In the genomic region with DNA sequence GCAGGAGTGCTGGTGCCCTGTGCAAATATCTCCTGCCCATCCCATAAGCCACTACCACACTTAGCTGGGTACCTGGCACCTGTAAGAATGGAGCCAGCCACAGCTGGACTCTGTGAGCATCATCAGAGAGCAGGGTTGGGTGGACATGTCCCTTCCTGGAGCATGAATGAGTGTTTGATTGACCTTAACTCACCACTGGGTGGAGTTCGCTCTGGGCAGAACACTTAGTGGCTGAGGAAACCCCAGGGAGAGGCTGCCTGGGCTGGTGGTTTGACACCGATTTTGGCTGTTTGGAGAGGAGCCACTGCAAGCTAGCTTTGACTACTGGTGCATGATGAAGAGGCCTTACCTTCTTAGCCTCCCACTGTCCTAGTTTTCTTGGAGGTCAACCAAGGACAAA, we compare ENCODE assay signal across 17 mouse cellular contexts.
A peak's percentile ranks its signal among the peaks of the same experiment; 100 is the strongest.
DNase-seq lines count a peak whose midpoint lies in the region; ATAC-seq and TF ChIP-seq lines count a peak whose summit lies in the region.
"Had no signal": no experiment of that assay in that cellular context is flagged by ENCODE, and none has a peak within 500 bp of the region (broad histone marks: within the 10 kb centered on the region; RNA-seq: fewer than 3 reads in every experiment).

No protein-coding gene starts in this region.

- WGBS in kidney, postnatal 0 days: 30% methylated on average over 2 of the region's 2 CpGs
- WGBS in lung, adult 2 months: 47% methylated on average over 2 of the region's 2 CpGs

- ATAC-seq in kidney, postnatal 0 days (replicated peaks; ENCODE audit: low FRiP score, low read depth): no peak
- ATAC-seq: forebrain, embryonic 16.5 days; hindbrain, postnatal 0 days had no signal

- no peaks in the 10 kb centered on the region for H3K9me3 ChIP-seq in kidney, postnatal 0 days (replicated peaks; ENCODE audit: low read length)
- H3K9me3 ChIP-seq: G1E; heart, embryonic 13.5 days had no signal

- DNase-seq in gastrocnemius, adult 18-20 months (ENCODE audit: low spot score): peak; percentile 4
- no peak for DNase-seq in gastrocnemius, postnatal 4 days (ENCODE audit: low spot score in 2 of 2)
- peak; percentile 57 for DNase-seq in kidney, postnatal 0 days (ENCODE audit: low spot score)
- no peak for DNase-seq in kidney, postnatal 25 days
- peak; percentile 17 for DNase-seq in lung, postnatal 10 days
- no peak for DNase-seq in lung, adult 2 months
- DNase-seq in skeletal muscle tissue, adult 2 months (ENCODE audit: low read depth, low spot score): peak; percentile 32
- no peak for DNase-seq in frontal cortex, postnatal 14 days (ENCODE audit: low spot score in 2 of 2)
- DNase-seq: left cerebral cortex, postnatal 4 days; right cerebral cortex, adult 18-20 months; spleen, adult 18-20 months; thymus, adult 18-20 months had no signal

- no peak overlapping the region for H3K4me3 ChIP-seq in kidney, postnatal 0 days (replicated peaks; ENCODE audit: low read depth, low read length)
- no peak overlapping the region for H3K4me3 ChIP-seq in lung, adult 2 months (replicated peaks; ENCODE audit: extremely low read depth, low read depth, low read length)
- H3K4me3 ChIP-seq: heart, embryonic 13.5 days had no signal

- peak; percentile 42; the same call in 1 of the 2 replicates for TF ChIP-seq CTCF in kidney, postnatal 0 days (IDR thresholded peaks at IDR 0.05; ENCODE audit: low read depth)
- no peak for TF ChIP-seq CTCF in lung, adult 2 months (IDR thresholded peaks at IDR 0.05; ENCODE audit: insufficient read depth, low read length)

- H3K27ac ChIP-seq in kidney, postnatal 0 days: no peak overlapping the region
- H3K27ac ChIP-seq: heart, embryonic 13.5 days; hindbrain, postnatal 0 days had no signal

- H3K36me3 ChIP-seq in kidney, postnatal 0 days (ENCODE audit: insufficient read depth, low read length): no peaks in the 10 kb centered on the region
- H3K36me3 ChIP-seq: G1E; heart, embryonic 13.5 days had no signal

- H3K4me2 ChIP-seq in kidney, postnatal 0 days (ENCODE audit: low read length): no peak overlapping the region
- H3K4me2 ChIP-seq: heart, embryonic 13.5 days; liver, embryonic 11.5 days had no signal

- TF ChIP-seq POLR2A in lung, adult 2 months (IDR thresholded peaks at IDR 0.05; ENCODE audit: borderline replicate concordance, extremely low read depth, low read depth, low read length): no peak

- no peaks in the 10 kb centered on the region for H3K27me3 ChIP-seq in kidney, postnatal 0 days (ENCODE audit: insufficient read depth, low read length)

- H3K4me1 ChIP-seq in kidney, postnatal 0 days (replicated peaks; ENCODE audit: insufficient read depth, low read length): no peaks in the 10 kb centered on the region; the same call in 1 of the 2 replicates
- no peaks in the 10 kb centered on the region for H3K4me1 ChIP-seq in lung, adult 2 months (ENCODE audit: control insufficient read depth, insufficient read depth, low read length)

- H3K9ac ChIP-seq in kidney, postnatal 0 days (ENCODE audit: low read depth, low read length): no peak overlapping the region
- H3K9ac ChIP-seq: heart, embryonic 13.5 days had no signal

Comparison
In these comparisons a context has a peak if more than half of its experiments do, and no peak if none do; other contexts are left out.
1. DNase-seq: peak in gastrocnemius, adult 18-20 months (single experiment), kidney, postnatal 0 days (single experiment), lung, postnatal 10 days (single experiment) and skeletal muscle tissue, adult 2 months (single experiment); none in gastrocnemius, postnatal 4 days (0 of 2), kidney, postnatal 25 days (0 of 2), lung, adult 2 months (single experiment) and frontal cortex, postnatal 14 days (0 of 2).